Mouse (Mus musculus): Measurements from ENCODE around the gene C8b.

Gene C8b

DNA sequence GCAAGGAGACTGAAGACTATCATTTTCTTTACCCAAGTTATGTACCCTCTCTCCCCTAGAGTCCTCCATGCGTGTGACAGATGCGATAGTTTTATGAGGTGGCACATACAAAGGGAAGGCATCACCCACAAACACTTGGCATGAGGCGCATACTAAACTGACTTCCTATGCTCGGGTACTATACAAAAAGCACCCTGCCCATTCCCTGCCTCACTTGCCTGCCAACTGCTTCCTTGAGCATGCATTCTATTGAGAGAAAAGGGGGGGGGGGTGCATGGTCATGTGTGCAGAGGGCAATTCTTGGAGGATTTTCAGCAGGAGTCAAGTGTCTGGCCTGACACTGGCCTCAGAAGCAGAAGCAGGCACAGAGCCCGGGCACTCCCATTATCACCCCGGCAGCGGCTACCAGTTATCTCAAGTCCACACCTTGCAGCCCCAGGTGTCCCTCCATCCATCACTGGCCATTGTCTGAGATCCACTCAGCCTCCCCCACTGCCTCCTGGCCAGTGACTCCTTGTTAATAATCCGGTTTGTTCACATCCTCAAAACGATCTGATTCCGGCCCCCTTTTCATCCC lies 44.7 kb downstream of the C8b start:
- no peak for DNase-seq (ENCODE audit: low read depth, low spot score)

DNA sequence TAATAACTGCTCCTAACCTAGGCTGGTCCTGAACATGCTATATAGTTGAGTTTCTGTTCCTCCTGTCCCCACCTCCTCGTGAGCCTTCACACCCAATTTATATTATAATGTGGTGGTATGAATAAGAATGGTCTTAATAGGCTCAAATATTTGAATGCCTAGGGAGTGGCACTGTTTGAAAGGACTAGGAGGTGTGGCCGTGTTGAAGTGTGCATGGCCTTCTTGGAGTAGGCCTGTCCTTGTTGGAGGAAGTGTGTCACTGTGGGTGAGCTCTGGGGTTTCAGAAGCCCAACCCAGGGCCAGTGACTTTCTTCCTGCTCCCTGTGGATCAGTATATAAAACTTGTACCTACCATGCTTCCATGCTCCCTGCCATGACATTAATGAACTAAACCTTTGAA lies 47.5 kb downstream of the C8b start:
- DNase-seq (ENCODE audit: low read depth, low spot score) = no peak

DNA sequence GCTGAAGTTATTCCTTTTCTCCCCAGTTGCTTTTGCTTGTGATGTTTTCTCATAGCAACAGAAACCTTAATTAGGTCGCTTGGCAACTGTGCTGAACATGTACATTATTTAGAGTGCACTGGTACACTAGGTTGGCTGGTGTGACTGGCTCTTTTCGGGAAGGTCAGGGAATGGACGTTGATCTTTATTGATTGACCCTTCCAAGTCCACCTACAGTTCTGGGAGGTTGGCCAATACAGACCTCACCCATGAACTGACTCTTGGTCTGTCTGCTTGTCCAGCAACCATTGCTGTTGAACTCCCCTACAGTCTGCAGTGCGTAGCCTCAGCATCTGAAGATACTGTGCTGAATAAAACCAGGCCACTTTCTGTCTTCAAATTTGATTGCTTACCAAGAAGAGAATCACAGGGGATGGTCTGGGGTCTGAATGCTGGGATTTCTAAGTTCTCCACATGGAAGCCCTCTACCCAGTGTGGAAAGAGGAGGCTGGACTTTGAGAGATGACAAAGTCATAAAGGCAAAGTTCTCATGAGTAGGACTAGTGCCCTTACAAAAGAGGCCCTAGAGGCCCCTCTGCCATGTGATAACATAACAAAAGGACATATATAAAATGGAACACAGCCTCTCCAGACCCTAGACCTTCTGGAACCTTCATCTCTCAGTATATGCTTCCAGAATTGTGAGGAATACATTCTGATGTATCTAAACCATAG lies 50.6 kb downstream of the C8b start:
- no peak for DNase-seq (ENCODE audit: low read depth, low spot score)

DNA sequence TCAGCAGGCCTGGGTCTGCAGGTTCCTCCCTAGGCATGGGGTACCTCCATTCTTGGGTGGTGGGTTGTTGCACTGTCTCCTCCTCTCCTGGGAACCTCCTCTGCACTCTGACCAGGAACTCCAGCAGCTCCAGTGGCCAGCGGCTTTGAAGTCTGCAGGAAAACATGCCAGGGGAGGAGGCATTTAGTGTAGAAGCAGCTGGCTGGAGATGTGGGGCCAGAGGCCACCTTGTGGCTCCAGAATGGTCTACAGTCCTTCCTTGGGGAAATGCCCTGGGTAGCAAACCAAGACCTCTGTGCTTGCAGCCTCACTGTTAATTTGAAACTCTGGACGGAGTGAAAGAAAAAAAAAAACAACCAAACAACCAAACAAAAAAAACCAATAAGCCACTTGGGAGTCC lies 51.4 kb downstream of the C8b start:
- no peak for DNase-seq (ENCODE audit: low read depth, low spot score)

DNA sequence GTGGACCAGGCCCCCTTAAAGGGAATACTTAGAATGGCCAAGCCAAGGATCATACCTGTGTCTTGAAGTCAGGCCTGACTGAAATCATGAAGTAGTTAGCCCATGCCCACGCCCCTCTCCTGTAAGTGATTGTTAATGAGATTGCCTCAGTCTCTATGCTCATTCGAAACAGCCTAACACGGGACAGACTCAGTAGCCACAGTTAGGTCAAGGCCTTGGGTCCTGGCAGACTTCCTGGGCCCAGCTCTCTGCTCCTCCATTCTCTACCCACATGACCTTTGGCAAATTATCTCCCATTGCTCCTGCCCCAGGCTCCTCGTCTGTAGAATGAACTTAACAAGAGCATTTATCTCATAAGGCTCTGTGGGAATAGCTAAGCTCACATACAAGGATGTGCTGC lies 52.9 kb downstream of the C8b start:
- DNase-seq (ENCODE audit: low read depth, low spot score) = no peak

DNA sequence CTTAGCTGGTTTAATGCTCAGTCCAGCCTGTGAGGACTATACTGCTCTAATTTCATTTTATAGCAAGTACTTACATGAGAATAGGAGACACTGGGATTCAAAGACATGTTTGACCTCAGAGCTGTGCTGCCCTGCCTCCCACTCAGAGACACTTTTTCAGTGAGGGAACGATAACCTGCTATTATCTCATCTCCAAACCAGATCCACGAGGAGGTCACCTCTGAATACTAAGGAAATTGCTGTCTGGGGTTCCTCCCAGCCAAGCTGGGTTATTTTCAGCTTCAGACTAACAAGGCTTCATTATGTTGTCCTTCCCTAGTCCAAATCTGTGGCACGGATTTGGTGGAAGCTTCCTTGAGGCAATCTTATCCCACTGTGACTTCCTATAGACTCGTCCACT lies 53.8 kb downstream of the C8b start:
- no peak for DNase-seq (ENCODE audit: low read depth, low spot score)

DNA sequence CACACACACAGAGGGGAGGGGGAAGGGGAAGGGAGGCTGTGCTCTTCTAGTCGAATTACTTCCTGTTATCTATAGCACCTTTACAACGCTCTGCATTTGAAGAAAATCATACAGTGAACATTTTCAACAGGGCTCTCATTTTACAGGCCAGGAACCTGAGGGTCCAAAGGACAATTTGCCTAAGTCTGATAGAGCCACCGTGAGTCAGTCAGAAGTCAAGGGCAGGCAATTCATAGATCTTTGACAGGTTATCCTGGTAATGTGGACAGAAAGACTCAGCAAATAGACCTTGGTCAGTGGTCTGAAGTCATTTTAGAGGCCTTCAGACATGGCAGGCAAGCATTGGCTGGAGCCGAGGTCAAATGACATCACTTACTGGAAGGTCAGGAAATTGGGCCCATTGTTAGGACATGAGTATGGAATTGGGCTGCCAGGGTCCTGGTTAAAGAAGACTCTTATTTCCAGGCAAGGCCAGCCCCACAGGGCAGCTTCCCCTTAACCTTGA lies 57.5 kb downstream of the C8b start:
- DNase-seq (ENCODE audit: low read depth, low spot score) = no peak

DNA sequence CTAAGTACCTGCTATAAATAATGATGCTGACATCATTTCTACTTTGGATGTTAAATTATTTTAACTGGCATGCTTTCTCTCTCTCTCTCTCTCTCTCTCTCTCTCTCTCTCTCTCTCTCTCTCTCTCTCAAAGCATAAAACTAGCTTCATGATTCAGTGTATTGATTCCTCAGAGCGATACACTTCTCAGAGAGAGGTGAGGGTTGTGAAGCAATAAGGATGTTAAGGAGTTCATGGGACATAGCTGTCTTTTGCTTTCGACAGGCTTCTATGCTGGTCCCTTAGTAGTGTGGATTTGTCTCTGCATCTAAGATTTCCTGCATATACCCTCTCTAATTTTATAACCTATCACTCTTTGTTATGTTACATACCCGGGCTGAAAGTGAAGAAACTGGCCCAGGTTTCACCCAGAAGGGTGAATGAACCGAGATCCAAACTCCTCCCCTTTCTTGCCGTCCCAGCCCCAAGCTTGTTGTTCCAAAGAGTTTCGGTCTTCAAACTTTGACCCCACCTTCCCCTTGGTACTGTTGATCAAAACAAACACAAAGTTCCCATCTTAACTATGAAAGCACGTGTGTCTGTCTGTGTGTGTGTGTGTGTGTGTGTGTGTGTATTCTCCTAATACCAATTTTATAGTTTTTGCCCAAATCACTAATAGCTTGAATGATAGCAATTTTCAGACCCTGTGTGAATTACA lies 58.4 kb downstream of the C8b start:
- no peak for DNase-seq (ENCODE audit: low read depth, low spot score)

DNA sequence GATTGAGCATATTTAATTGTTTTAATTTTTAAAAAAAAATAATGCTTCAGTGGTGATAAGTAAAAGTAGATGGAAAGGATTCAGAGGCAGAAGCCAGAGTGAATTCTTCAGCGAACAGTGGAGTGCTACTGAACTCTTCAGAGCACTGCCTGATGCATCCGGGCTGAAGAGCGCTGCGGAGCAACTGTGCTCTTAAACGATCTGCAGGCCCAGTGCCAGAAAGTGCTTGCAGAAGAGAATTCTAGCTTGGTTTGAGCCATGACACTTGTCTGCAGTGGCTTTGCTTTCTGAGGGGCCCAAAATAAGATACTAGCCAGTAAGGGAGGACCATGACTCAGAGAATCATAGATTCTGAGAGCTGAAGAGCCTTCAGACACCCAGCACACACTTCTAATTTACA lies 62.8 kb downstream of the C8b start:
- no peak for DNase-seq (ENCODE audit: low read depth, low spot score)

DNA sequence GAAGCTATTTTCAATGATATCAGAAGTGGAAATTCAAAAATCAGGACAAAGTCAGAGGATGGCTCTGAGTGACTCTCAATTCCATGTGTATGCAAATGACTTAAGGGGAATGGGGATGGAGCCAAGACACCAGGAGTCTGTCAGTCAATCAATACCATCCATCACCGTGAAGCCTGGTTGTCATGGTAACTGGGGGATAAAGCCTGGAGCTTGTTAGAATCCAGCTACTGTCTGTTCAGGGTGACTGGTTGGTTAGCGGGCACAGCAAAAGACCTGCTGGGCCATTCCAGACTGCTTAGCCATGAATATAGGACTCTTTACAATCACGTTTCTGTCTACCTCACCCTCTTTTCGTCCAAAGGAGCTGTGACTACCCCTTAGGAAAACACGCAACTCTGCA lies 69.0 kb downstream of the C8b start:
- DNase-seq (ENCODE audit: low read depth, low spot score) = no peak

DNA sequence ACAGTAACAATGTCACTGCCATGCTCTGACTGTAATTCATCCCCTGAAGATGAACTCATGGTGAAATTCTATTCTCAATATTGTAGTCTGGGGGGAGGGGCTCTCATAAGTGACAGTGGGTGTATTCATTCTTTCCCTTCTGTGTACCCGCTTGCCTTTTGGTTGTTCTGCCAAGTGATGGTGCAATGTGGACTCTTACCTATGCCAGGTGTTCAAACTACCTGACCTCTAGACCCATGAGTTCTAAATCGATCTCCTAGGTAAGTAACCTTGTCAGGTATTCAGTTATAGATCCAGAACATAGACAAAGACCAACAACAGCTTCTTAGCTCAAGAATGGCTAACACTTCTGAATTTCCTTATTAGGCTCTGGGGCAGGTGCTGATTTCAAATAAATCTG lies 72.2 kb downstream of the C8b start:
- DNase-seq (ENCODE audit: low read depth, low spot score) = no peak

DNA sequence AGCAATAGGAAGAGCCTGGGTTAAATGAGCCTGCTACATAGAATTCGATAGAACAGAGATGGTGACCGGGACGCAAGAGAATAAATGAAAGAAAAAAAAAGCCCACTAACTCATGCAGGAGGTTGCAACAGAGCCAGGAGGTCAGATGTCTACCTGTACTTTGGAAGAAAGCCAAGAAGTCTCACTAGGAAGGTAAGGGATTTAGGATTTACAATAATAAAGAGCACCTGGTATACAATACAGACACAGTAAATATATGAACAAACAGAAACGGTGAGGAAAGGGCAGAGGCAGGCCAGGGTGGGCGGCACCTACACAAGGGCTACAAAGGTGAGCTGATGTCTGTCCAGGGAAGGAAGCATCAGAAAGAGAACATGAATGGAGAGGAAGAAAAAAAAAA lies 76.1 kb downstream of the C8b start:
- DNase-seq (ENCODE audit: low read depth, low spot score) = no peak

DNA sequence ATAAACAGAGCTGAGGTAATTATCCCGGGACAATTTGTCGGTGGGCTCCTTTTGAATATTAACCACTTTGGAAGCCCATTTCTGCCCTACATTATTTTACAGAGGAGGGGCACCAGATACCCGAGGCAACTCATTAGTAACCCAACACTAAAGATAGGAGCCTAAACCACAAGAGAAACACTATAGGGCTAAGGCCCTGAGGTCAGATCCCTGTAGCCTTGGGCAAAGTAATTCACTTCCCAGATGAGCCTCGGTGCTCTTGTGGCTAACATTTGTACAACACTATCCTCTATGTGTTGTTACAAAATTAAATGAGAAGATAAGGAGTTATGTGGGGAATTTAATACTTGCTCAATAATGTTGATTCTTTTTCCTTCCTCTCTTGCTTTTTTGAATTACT lies 77.4 kb downstream of the C8b start:
- DNase-seq (ENCODE audit: low read depth, low spot score) = no peak

All from CD4-positive, CD25-positive, alpha-beta regulatory T cell, adult 2 months (primary cell).